In the genomic region with DNA sequence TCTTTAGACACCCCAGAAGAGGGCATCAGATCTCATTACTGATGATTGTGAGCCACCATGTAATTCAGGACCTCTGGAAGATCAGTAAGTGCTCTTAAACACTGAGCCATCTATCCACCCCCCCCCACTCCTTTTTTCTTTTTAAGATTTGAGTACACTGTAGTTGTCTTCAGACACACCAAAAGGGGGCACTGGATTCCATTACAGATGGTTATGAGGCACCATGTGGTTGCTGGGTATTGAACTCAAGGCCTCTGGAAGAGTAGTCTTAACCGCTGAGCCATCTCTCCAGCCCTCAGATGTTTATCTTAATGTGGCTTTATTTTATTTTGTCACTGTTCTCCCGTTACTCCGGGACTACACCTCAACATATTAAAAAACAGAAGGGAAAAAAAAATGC, we compare ENCODE assay signal across 8 mouse cellular contexts. TPM values are rescaled to one million over a fixed set of nuclear protein-coding genes. Genes with fewer than 3 reads are reported as not detected.
DNase-seq lines count a peak whose midpoint lies in the region; ATAC-seq lines count a peak whose summit lies in the region.

No protein-coding gene starts in this region.

- 60% methylated on average over 3 of the region's 3 CpGs for WGBS in heart, embryonic 10.5 days
- WGBS in forebrain, embryonic 14.5 days = 76% methylated on average over 3 of the region's 3 CpGs
- 74% methylated on average over 3 of the region's 3 CpGs for WGBS in midbrain, embryonic 10.5 days

- no peak for ATAC-seq in forebrain, embryonic 14.5 days
- ATAC-seq in granulocyte monocyte progenitor cell, adult 5-6 weeks (replicated peaks; ENCODE audit: poor library complexity, severe bottlenecking) = no peak

- peak overlapping the region; percentile 94 for H3K4me3 ChIP-seq in heart, embryonic 10.5 days
- peak overlapping the region; percentile 35 for H3K4me3 ChIP-seq in forebrain, embryonic 14.5 days (ENCODE audit: low read depth, low read length)
- peak overlapping the region; percentile 88 for H3K4me3 ChIP-seq in midbrain, embryonic 10.5 days

- no peaks in the 10 kb centered on the region for H3K27me3 ChIP-seq in heart, embryonic 10.5 days (ENCODE audit: insufficient read depth, poor library complexity, severe bottlenecking)
- H3K27me3 ChIP-seq in forebrain, embryonic 14.5 days (replicated peaks; ENCODE audit: control insufficient read depth, insufficient read depth, low read length) = no peaks in the 10 kb centered on the region
- no peaks in the 10 kb centered on the region for H3K27me3 ChIP-seq in midbrain, embryonic 10.5 days (ENCODE audit: low read depth, poor library complexity, severe bottlenecking)

- peaks cover 19% of the 10 kb centered on the region for H3K36me3 ChIP-seq in heart, embryonic 10.5 days
- H3K36me3 ChIP-seq in forebrain, embryonic 14.5 days (ENCODE audit: control insufficient read depth, insufficient read depth, low read length) = peaks cover 10% of the 10 kb centered on the region; the same call in 1 of the 2 replicates
- peaks cover 22% of the 10 kb centered on the region for H3K36me3 ChIP-seq in midbrain, embryonic 10.5 days

- H3K27ac ChIP-seq in heart, embryonic 10.5 days = peak overlapping the region; percentile 91
- no peak overlapping the region for H3K27ac ChIP-seq in forebrain, embryonic 14.5 days (ENCODE audit: low read depth, low read length)
- H3K27ac ChIP-seq in midbrain, embryonic 10.5 days (replicated peaks) = 0 out of 2 replicates have a peak overlapping the region, but pooled peaks have one; percentile 90

- intact Hi-C loops in gastrocnemius, postnatal 14 days (cut with DNase I; ENCODE audit: low total_unique reads) = no loop called here

- H3K9me3 ChIP-seq in heart, embryonic 10.5 days = no peaks in the 10 kb centered on the region
- no peaks in the 10 kb centered on the region for H3K9me3 ChIP-seq in forebrain, embryonic 14.5 days (replicated peaks; ENCODE audit: control insufficient read depth, low read length)
- H3K9me3 ChIP-seq in midbrain, embryonic 10.5 days (replicated peaks) = no peaks in the 10 kb centered on the region

- no peak for DNase-seq in heart, embryonic 10.5 days (ENCODE audit: low spot score)
- DNase-seq in heart, adult 18-20 months = no peak
- DNase-seq in B cell, adult 2 months = peak; percentile 39 to 40
- DNase-seq in forebrain, embryonic 14.5 days (ENCODE audit: low spot score) = no peak
- DNase-seq in midbrain, embryonic 10.5 days (ENCODE audit: low spot score) = no peak
- no peak for DNase-seq in adrenal gland, postnatal 36 days
- no peak for DNase-seq in gastrocnemius, postnatal 14 days

- H3K9ac ChIP-seq in forebrain, embryonic 14.5 days (ENCODE audit: low read length) = peak overlapping the region; percentile 63; the same call in 1 of the 2 replicates

- H3K4me2 ChIP-seq in forebrain, embryonic 14.5 days (ENCODE audit: low read length) = peak overlapping the region; percentile 63

- H3K4me1 ChIP-seq in heart, embryonic 10.5 days = peaks cover 19% of the 10 kb centered on the region
- peaks cover 12% of the 10 kb centered on the region; the same call in 1 of the 2 replicates for H3K4me1 ChIP-seq in forebrain, embryonic 14.5 days (ENCODE audit: control insufficient read depth, insufficient read depth, low read length)
- peaks cover 22% of the 10 kb centered on the region for H3K4me1 ChIP-seq in midbrain, embryonic 10.5 days

RNA-seq across cellular contexts. Expression of a gene that starts 1.0 kb away (rescaled TPM):
- polyA plus RNA-seq in heart, embryonic 10.5 days (2016; fragmentation: Nextera tagmentation; extraction: Ambion mirVana) = 89.0 and 104 TPM in 2 replicates
- total RNA-seq in heart, adult 18-20 months (2021) = 10 to 100 TPM; 20.0 to 25.1 TPM
- 85.6 and 86.7 TPM in 2 replicates for polyA plus RNA-seq in forebrain, embryonic 14.5 days (2014; fragmentation: Nextera tagmentation; extraction: Ambion mirVana)
- polyA plus RNA-seq in midbrain, embryonic 10.5 days (2016; fragmentation: Nextera tagmentation; extraction: Ambion mirVana) = 133 and 145 TPM in 2 replicates
- 10 to 100 TPM; 56.8 to 67.0 TPM for total RNA-seq in adrenal gland, postnatal 36 days (2021)
- total RNA-seq in gastrocnemius, postnatal 14 days (2021) = 10 to 100 TPM; 17.4 to 18.7 TPM
- total RNA-seq in granulocyte monocyte progenitor cell, adult 5-6 weeks (2014; fragmentation: Nextera tagmentation) = 38.9 and 39.9 TPM in 2 replicates
- total RNA-seq in granulocyte monocyte progenitor cell, adult 5-6 weeks (2017) = 320 and 344 TPM in 2 replicates

RNA-seq across cellular contexts. Expression of a gene that starts 25.2 kb away (rescaled TPM):
- polyA plus RNA-seq in heart, embryonic 10.5 days (2016; fragmentation: Nextera tagmentation; extraction: Ambion mirVana) = 447 and 556 TPM in 2 replicates
- 100 to 1,000 TPM in 1 of 2 experiments, 10 to 100 TPM in 1; 89.1 to 107 TPM for total RNA-seq in heart, adult 18-20 months (2021)
- polyA plus RNA-seq in forebrain, embryonic 14.5 days (2014; fragmentation: Nextera tagmentation; extraction: Ambion mirVana) = 247 and 252 TPM in 2 replicates
- polyA plus RNA-seq in midbrain, embryonic 10.5 days (2016; fragmentation: Nextera tagmentation; extraction: Ambion mirVana) = 560 and 595 TPM in 2 replicates
- 100 to 1,000 TPM; 198 to 284 TPM for total RNA-seq in adrenal gland, postnatal 36 days (2021)
- 10 to 100 TPM; 76.3 to 97.2 TPM for total RNA-seq in gastrocnemius, postnatal 14 days (2021)
- total RNA-seq in granulocyte monocyte progenitor cell, adult 5-6 weeks (2014; fragmentation: Nextera tagmentation) = 35.0 and 39.9 TPM in 2 replicates
- total RNA-seq in granulocyte monocyte progenitor cell, adult 5-6 weeks (2017) = 54.2 and 60.5 TPM in 2 replicates

RNA-seq across cellular contexts. Expression of a gene that starts 29.4 kb away (rescaled TPM):
- polyA plus RNA-seq in heart, embryonic 10.5 days (2016; fragmentation: Nextera tagmentation; extraction: Ambion mirVana) = 0.13 TPM in 1 of 2 replicates, not detected in the other
- total RNA-seq in heart, adult 18-20 months (2021) = under 1 TPM in 1 of 2 experiments, not detected in 1; 0.51 TPM
- polyA plus RNA-seq in forebrain, embryonic 14.5 days (2014; fragmentation: Nextera tagmentation; extraction: Ambion mirVana) = not detected in 2 replicates
- polyA plus RNA-seq in midbrain, embryonic 10.5 days (2016; fragmentation: Nextera tagmentation; extraction: Ambion mirVana) = 0.07 TPM in 1 of 2 replicates, not detected in the other
- not detected for total RNA-seq in adrenal gland, postnatal 36 days (2021)
- not detected for total RNA-seq in gastrocnemius, postnatal 14 days (2021)
- total RNA-seq in granulocyte monocyte progenitor cell, adult 5-6 weeks (2014; fragmentation: Nextera tagmentation) = 6.2 and 14.0 TPM in 2 replicates
- 2.6 and 3.1 TPM in 2 replicates for total RNA-seq in granulocyte monocyte progenitor cell, adult 5-6 weeks (2017)

RNA-seq across cellular contexts. Expression of a gene that starts 52.6 kb away (rescaled TPM):
- polyA plus RNA-seq in heart, embryonic 10.5 days (2016; fragmentation: Nextera tagmentation; extraction: Ambion mirVana) = not detected in 2 replicates
- 1 to 10 TPM in 1 of 2 experiments, under 1 TPM in 1; 0.62 to 1.7 TPM for total RNA-seq in heart, adult 18-20 months (2021)
- polyA plus RNA-seq in forebrain, embryonic 14.5 days (2014; fragmentation: Nextera tagmentation; extraction: Ambion mirVana) = not detected in 2 replicates
- polyA plus RNA-seq in midbrain, embryonic 10.5 days (2016; fragmentation: Nextera tagmentation; extraction: Ambion mirVana) = not detected in 2 replicates
- under 1 TPM in 1 of 2 experiments, not detected in 1; 0.72 TPM for total RNA-seq in adrenal gland, postnatal 36 days (2021)
- total RNA-seq in gastrocnemius, postnatal 14 days (2021) = not detected
- 0.64 TPM in 1 of 2 replicates, not detected in the other for total RNA-seq in granulocyte monocyte progenitor cell, adult 5-6 weeks (2014; fragmentation: Nextera tagmentation)
- total RNA-seq in granulocyte monocyte progenitor cell, adult 5-6 weeks (2017) = not detected in 2 replicates

RNA-seq across cellular contexts. Expression of a gene that starts 53.2 kb away (rescaled TPM):
- not detected in 2 replicates for polyA plus RNA-seq in heart, embryonic 10.5 days (2016; fragmentation: Nextera tagmentation; extraction: Ambion mirVana)
- total RNA-seq in heart, adult 18-20 months (2021) = not detected
- polyA plus RNA-seq in forebrain, embryonic 14.5 days (2014; fragmentation: Nextera tagmentation; extraction: Ambion mirVana) = 0.04 TPM in 1 of 2 replicates, not detected in the other
- polyA plus RNA-seq in midbrain, embryonic 10.5 days (2016; fragmentation: Nextera tagmentation; extraction: Ambion mirVana) = not detected in 2 replicates
- total RNA-seq in adrenal gland, postnatal 36 days (2021) = not detected
- total RNA-seq in gastrocnemius, postnatal 14 days (2021) = not detected
- not detected in 2 replicates for total RNA-seq in granulocyte monocyte progenitor cell, adult 5-6 weeks (2014; fragmentation: Nextera tagmentation)
- not detected in 2 replicates for total RNA-seq in granulocyte monocyte progenitor cell, adult 5-6 weeks (2017)

Comparison
In these comparisons a context has a peak if more than half of its experiments do, and no peak if none do; other contexts are left out.
1. DNase-seq: peak in B cell, adult 2 months (2 of 2); none in heart, embryonic 10.5 days (single experiment), heart, adult 18-20 months (0 of 2), forebrain, embryonic 14.5 days (single experiment), midbrain, embryonic 10.5 days (single experiment), adrenal gland, postnatal 36 days (0 of 2) and gastrocnemius, postnatal 14 days (single experiment).
2. H3K4me3 ChIP-seq: peak in every context shown above with its lines; median percentile 94 in heart, embryonic 10.5 days; 88 in midbrain, embryonic 10.5 days; 35 in forebrain, embryonic 14.5 days.